Mouse (Mus musculus): ENCODE measurements around the gene Ppat.
"Not testable (repeated sequence)": the region's sequence is repeated elsewhere in the genome, so short reads cannot be mapped to it uniquely, and the experiment has no call there.

The Ppat gene

DNA sequence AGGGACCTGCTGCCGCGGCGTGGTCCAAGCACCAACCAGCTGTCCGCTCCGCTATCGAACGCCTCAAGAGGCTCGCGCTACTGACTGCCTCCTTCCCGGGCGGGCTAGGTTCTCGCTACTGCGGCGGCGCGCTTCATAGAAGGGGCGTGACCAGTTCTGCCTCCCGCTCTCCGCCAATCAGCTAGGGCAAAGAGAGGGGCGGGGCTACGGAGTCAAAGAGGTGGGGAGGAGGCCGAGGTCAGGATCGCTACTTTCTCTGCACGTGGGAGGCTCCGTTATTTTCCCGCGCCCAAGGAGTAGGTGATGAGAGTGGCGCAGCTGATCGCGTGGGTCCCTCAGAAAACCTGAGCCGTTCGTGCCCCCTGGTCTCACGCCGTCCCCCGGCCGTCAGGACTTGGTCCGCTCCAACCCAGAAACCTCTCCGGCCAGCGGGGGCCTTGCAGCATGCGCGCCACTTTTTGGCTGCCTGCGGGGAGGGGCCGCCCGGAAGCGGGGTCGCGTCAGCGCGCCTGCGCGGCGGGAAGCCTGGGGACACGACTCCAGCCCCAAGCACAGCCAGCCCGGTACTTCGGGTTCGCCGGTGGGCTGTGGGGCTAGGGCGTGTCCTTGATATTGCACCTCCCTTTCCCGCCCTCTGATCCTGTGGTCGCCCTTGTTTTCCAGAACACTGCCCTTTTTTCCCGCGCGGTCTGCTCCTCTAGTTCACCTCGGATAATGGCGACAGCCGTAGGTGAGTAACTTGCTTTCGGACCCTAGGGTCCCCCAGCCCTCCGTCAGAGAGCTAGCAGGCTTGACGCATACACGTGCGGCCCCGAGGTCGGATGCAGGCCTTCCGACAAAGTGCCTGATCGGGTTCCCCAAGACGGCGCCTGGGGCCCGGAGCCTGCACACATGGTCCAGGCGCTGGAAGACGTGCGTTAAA lies at the start of gene Ppat, which contains the start of gene Paics:
Gene Ppat (minus strand): TSS at position 473 of the 922 bp plus-strand sequence.
Gene Paics (plus strand): TSS at position 202 of the 922 bp plus-strand sequence.
- DNase-seq = peak; percentile 98

DNA sequence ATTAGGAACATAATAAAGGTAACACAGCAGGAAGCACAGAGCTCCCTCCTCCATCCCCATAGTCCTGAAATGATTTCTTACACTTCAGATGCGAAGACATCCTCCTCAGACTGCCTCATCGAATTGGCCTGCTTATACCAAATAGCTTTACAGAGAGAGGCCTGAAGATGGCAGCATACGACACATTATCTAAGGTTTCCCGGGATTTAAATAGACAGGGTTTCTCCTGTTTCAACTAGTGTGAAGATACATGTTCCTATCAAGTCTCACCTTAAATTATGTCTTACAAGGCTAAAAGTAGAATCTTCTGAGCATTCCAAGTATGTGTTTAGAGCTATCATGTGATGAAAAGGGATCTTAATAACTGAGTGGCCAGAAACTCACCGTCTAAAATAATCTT lies 47.0 kb upstream of the Ppat start:
- no peak for DNase-seq

DNA sequence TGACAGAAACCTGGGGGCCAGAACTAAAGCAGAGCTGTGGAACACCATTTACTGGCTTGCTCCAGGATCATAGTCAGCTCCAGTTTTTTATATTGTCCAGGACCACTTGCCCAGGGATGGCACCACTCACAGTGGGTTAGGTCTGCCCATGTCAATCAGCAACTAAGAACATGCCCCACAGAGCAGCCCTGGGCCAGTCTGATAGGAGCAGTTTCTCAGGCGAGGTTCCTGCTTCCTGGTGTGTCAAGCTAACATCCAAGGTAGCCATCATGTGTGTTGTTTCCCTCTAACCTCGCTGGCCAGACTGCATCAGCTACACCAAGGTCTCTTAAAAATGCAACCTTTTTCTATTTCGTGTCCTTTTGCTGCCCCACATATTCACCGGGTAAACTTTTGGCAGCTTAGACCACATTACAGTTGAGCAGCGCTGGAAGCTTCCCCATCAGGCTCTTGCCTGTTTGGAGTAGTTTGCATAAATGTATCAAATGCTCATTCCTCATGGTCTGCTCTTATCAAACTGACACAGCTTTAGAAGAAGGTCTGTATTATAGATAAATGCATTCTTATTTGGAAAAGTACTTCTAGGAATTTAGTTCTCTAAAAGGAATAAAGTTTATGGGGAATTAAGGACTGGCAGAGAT lies 41.9 kb upstream of the Ppat start:
- no peak for DNase-seq

DNA sequence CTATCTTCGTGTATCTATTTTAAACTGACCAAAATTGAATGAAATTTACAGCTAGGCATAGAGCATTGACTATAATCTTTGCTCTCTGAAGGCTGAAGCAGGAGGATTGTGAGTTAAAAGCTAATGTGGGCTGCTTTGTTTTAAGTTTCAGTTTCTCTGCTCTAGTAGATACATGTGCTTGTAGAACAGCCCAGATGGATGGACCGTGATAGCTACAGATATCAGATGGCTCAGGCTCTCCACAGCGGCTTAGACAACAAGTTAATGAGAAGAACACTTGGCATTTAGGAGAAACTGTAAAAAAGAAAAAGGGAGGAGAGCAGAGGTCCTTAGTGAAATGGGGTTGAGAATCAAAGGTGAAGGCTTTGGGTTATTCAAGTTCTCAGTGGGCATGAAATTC lies 39.4 kb upstream of the Ppat start:
- no peak for DNase-seq

DNA sequence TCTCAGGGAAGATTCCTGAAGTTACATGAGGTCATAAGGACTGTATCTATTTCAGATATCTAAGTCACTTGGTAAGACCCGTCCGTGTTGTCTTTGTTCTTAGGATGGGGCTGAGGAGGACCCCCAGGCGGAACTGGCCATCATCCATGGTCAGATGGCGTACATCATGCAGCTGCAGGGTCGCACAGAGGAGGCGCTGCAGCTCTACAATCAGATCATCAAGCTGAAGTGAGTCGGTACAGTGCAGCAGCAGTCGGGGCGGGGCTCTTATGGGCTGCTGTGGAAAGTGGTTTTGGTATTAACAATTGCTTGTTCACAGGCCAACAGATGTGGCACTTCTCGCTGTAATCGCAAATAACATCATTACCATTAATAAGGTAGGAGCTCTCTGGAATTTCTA lies 32.6 kb upstream of the Ppat start:
- no peak for DNase-seq

DNA sequence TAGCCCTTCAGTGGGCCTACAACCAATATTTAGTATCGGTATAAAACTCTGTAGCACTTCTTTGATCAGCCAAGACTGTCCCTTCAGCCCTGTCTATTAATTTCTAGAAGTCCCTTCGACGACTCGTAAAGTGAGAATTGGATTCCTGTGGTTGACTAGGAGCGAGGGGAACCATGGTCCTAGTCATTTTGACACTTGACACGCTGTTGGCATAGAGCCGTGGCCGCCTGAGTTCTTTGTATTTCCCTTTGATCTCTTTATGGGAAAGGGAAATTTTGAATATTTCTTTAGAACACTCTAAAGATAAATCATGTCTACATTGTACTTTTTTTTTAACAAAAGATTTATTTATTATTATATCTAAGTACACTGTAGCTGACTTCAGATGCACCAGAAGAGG lies 24.4 kb upstream of the Ppat start:
- DNase-seq = no peak

DNA sequence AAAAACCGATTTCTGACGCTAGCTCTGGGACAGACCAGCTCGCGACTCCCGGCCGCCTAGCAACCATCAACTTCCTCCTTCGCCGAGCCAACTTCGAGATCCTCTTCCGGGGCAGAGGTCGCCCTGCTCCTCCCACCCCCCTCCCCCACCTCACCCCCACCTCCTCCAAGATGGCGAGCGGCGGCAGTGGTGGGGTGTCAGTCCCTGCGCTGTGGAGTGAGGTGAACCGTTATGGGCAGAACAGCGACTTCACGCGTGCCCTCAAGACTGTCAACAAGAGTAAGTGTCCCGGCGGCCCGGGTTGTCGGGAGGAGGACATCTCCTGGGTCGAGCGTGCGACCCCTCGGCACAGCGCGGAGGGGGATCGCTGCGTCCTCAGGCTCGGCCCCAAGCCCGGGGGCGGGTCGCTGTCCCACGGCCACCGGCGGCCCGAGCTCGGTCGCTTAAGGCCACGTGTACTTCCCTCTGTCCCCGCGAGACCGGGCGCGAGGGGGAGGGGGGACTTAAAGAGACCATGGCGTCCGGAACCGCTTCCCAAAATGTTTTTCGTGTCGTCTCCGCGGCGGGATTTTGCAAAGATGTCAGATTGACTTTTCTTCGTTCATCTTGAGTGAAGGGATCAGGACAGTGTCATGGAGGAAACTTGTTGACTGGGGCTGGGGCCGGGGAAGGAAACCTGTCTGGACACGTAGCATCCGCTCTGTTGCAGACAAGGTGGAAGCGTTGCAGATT lies 23.3 kb upstream of the Ppat start, which contains the start of gene Srp72:
Gene Srp72 (plus strand): TSS at position 130 of the 732 bp plus-strand sequence.
- DNase-seq = peak; percentile 80

DNA sequence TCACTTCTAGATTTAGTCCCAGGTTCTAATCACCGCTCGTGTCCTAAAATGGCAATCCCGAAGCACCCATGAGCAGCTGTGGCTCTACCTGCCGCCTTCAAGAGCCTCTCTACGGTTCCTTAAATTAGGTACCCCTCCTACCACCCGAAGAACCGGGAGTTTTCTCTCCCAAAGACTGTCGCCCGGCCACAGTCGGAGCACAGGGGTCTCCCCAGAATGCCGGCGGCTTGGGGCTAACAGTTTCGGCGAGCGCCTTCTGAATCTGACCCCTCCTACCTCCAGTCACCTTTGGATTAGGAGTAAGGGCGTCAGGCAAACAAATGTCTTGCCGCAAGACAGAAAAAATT lies 22.8 kb upstream of the Ppat start:
- no peak for DNase-seq

DNA sequence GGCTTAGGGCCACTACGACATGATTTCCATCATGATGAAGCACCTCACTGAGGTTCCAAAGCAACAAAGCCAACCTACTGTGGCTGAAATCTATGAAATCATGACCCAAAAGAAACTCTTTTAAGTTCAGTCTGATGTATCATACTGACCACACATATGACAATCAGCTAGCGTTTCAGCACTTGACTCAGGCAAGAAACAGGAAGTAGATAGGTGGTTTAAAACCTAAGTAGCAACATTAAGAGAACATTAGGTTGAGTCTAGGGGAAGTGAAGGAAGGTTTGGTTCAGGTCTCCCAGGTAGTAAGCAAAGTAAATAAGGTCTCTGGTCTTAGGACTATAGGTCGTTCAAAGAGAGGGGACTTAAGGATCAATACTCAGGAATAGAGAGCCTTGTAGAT lies 22.1 kb upstream of the Ppat start:
- DNase-seq = no peak

DNA sequence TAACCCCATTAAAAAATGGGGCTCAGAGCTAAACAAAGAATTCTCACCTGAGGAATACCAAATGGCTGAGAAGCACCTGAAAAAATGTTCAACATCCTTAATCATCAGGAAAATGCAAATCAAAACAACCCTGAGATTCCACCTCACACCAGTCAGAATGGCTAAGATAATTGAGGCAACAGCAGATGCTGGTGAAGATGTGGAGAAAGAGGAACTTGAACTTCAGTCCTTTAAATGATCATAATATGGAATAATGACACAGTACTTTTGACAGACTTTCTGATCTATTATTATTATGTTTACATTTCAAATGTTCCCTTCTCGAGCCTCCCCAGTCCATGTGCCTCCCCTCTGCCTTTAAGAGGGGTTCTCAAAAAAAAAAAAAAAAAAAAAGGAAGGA lies 19.7 kb upstream of the Ppat start:
- DNase-seq = not testable (repeated sequence)

DNA sequence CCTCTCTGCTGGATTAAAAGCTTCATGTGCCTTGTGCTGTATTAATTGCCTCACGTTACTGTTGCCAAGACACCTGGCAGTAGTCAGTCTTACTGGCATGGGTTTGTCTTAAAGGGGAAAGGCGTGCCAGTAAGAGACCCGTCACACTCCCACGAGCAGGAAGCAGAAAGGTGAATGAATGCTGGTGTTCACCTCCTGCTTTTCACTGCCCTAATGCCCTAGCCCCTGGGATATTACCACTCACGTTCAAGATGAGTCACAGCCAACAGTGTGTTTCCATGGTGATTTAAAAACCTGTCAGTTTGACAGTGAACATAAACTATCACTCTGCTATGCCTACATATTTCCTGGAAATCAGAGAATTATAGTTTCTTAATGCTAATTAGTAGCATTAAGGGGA lies 17.9 kb upstream of the Ppat start:
- DNase-seq = no peak

DNA sequence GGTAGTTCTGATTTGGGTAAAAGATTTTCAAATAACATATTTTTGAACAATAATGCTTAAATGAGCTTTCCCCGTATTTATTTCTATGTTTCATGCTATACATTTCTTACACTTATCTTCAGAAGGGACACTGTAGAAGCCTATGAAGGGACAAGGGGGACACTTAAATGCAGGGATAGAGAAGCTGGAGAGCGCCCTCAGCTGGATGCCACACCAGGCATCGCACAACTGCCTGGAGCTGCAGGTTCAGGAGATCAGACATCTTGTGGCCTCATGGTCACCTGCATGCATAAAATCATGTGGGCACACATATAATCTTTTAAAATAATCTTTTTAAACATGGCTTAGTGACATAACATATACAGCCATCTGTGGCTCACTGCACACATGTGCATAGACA lies 13.3 kb upstream of the Ppat start:
- DNase-seq = no peak

DNA sequence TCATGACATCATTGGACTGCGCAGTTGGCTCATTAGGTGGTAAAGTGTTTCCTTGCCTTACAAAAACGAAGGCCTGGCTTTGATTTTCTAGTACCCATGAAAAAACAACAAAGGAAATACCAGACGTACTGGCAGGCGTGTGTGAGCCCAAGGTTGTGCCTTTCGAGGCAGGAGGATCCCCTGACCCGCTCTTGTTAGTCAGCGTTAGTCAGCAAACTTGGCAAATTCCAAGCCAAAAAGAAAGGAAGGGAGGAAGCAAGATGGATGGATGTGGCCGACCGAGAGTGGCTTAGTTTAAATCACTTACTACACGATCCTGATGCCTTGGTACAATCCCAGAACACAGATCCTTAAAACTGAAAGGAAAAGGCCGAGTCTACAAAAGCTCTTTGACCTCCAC lies 11.2 kb upstream of the Ppat start:
- no peak for DNase-seq

DNA sequence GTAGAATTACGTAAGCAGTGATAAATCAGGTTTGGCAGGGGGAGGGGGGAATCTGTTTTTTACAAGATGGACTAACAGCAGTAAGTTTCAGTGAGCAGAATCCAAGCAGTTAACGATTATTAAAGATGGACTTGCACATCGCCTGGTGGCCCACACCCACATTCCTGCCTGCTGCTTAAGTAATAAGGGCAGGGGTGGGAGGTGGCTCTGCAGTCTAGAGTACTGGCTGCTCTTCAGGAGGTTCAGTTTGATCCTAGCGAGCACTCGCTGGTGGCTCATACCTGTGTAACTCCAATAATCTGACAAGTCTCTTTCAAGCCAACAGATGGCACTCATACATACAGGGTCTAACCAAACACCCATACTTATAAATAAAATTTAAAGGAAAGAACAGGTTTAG lies 8.2 kb upstream of the Ppat start:
- DNase-seq = no peak

DNA sequence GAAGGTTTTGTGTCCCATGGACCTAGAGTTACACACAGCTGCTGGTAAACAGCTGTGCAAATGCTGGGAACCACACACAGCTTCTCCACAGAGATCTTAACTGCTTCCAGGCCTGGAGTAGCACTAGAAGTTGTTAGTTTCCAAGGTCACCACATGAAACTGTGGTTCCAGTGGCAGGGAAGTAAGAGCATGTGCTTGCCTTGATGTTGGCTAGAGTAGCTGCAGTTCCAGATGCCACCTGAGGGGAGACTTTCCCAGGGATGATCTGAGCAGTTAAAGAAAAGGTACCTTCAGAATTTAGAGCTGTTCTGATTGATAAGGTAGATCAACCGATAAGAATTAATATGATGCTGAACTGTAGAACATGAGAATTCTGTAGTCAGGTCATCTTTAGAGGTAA lies 6.6 kb upstream of the Ppat start:
- DNase-seq = no peak

DNA sequence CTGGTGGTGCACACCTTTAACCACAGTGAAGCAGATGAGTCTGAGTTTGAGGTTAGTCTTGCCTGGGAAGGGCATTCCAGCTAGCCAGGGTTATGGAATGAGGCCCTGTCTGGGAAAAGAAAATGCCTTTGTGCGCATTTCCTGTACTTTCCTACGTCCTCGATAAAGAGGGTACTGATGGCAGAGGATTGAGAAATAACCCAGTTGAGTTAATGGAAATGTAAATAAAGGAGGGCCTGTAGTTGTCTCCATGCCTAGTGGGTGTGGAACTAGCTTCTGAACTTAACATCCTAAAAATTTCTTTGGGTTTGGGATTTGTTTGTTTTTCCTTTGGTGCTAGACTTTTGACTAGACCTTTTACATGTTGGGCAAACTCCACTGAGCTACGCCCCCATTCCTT lies 4.1 kb upstream of the Ppat start:
- DNase-seq = no peak

DNA sequence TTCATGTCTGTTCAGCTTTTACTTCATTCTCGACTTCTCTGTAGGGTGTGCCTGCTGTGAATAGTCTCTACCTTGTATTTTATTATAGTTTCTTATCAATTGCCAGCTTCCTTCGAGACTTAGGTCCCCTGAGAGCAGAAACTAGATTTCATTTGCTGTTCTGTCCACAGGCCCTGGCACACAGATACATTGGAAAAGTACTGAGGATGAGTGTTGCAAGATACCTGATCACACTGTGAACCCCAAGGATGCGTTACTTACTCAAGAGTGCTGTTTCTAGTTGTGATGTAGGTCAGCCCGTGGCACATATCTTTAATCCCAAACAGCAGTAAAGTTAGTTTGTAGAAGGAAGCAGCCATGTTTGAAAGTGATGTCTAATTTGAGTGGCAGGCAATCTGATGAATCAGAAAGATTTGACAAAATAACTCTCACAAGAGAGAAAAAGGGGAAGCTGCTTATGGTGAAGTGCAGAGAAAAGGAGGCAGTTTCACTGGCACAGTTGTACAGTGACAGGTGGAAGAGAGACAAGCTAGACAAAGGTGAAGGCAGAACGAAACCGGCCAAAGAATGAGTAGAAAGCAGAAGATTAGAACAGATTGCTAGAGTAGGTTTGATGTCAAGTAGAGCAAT lies 3.0 kb upstream of the Ppat start:
- DNase-seq = no peak

DNA sequence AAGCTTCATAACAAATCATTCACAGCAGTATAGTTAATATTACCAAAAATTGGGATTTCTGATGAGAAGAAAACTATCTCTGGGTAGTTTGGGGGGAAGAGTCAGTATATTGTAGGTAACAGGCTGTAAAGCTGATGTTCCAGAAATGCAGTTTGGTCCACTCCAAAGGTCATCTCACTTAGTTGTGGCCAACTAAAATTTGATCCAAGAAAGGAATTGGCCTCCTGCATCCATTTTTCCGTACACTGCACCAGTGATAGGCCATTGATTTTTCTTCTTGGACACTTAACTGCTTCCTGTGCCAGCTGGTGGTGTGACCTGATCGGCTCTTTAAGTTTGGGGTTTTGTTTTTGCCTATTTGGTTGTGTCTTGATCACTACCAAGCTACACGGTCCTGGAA lies 2.4 kb upstream of the Ppat start:
- DNase-seq = no peak

DNA sequence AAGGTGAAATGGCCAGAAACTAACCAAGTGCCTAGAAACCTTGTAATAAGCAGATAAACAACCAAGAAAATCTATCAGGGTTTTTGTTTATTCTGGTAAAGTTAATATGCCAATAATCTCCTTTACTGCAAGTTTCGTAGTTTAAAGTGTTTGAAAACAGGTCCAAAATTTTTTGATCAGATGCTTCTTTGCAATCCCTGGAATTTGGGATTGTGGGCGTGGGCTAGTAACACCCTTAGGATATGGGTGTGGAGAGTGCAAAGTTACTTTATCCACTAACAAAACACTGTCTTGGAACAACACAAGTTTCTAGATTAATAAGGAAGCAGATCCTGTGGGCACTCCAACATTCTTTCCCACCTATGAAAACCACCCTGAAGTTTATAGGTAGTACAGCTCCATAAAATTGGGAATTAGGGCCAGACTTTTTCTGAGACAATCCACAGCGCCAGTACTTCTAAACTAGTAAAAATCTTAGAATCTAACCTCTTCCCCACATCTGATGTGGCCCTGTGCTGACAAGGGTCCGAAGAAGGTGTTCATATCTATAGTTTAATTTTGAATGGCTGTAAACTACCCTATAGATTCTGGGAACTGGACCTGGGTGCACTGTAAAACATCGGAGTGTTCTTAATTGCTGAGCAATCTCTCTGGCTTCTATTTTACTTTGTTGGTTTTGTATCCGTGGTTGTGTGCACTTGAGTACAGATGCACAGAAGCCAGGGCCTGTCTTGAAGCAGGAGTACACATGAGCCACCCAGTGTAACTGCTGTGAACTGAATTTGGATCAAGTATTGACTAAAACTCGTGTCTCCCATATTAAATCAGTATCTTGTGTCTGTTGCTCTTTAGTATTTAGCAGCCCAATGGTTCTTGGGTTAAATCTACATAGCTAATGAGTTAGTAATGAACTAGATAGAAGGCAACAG lies 998 bp upstream of the Ppat start:
- DNase-seq = no peak

DNA sequence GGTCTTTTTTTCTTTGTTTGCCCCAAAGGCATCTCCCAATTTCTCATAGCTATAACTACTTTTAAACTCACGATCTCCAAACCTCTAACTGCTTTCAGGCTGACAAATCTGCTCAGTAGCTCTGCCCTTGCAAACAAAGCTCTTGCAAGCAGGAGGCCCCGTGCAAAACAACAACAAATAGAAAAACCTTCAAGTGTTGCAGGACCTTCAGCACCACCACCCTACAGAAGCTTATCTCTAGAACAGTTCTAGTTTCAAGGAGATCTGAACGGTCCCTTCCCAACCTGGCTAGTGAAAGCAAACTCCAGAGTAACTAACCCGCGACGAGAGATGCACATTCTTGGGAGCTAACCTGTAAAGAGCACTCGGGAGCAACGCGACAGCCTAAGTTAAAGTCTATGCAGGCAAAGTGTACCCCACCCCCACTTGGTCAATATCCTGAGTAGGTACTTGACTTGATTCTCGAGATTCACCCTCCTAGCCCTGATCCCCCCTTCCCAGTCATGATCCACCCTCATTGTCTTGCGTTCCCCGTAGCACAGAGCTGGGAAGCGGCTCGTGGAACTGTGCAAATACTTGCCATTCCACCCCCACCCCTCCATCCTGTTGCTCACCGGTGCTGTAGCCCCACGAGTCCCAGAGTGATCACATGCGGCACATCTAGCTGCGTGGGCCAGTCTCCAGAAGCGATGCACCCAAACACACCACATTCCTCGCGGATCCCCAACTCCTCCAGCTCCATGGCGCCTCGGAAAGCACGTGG lies 854 bp downstream of the Ppat start:
- DNase-seq = no peak

DNA sequence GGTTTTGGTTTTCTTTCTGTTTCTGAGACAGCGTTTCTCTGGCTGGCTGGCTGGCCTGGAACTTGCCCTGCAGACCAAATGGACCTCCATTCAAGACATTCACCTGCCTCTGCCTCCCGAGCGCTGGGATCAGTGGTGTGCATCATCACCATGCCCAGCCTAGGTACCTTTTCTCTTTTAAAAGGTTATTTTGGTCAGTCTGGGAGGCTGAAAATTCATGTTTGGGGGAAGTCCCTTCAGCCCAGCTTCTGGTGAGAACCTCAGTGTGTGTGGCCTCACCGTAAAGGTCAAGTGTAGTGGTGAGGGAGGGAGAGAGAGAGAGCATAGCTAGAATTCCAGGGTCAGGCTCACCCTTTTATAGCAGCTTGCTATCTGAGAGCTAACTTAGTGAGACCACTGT lies 3.6 kb downstream of the Ppat start:
- DNase-seq = no peak

Data from kidney, adult 18-20 months (tissue).